Mouse (Mus musculus) megakaryocyte, embryonic 14.5 days (primary cell): ENCODE measurements around the gene Plppr3. TPM values are rescaled to one million over a fixed set of nuclear protein-coding genes. Genes with fewer than 3 reads are reported as not detected.

ENCODE experiments used
- H3K27me3 ChIP-seq: replicated peaks from 2 replicates; pipeline ENCODE3; 2012; ENCODE audit warnings: inconsistent platforms
- H3K36me3 ChIP-seq: replicated peaks from 2 replicates; pipeline ENCODE3; 2012; ENCODE audit warnings: low read length, inconsistent platforms, mixed read lengths
- H3K4me1 ChIP-seq: 2 replicates; pipeline ENCODE4 v1.6.1; 2012; ENCODE audit warnings: inconsistent platforms
- H3K4me3 ChIP-seq: replicated peaks from 2 replicates; pipeline ENCODE3; 2012; ENCODE audit warnings: moderate library complexity, mild to moderate bottlenecking, inconsistent platforms
- H3K9me3 ChIP-seq: 2 replicates; pipeline ENCODE4 v1.6.1; 2012; ENCODE audit warnings: inconsistent platforms
- FLI1 ChIP-seq: IDR thresholded peaks from 2 replicates; pipeline ENCODE4 v1.6.1; 2012; ENCODE audit warnings: low read length, inconsistent platforms, mixed read lengths
- GATA1 ChIP-seq: IDR thresholded peaks from 3 replicates; pipeline ENCODE4 v1.6.1; 2012; ENCODE audit warnings: mixed read lengths, low read length, inconsistent platforms, borderline replicate concordance
- polyA plus RNA-seq: library from polyadenylated mRNA; stranded (reverse); fragments of >175 nt; gene quantifications from 2 replicates; pipeline ENCODE4 v1.2.3, GENCODE M21; 2012; ENCODE audit warnings: low replicate concordance; ENCODE audit not compliant: insufficient read depth

Plppr3 gene
- polyA plus RNA-seq, 1 experiment = 16.9 TPM

- TF ChIP-seq GATA1 (no peak), FLI1 (no peak)
- peaks cover 33% of the 10 kb centered on the region for H3K27me3 ChIP-seq
Measured at GRCm38 (mm10) chr10:79871845-79872244, 2.6 kb downstream of the Plppr3 start.

GRCm38 (mm10) chr10:79866601-79867000 lies 7.8 kb downstream of the Plppr3 start:
- TF ChIP-seq GATA1 = no peak
- no peak for TF ChIP-seq FLI1
- peak overlapping the region; percentile 10 for H3K4me3 ChIP-seq
- peaks cover 42% of the 10 kb centered on the region for H3K36me3 ChIP-seq
- H3K27me3 ChIP-seq = peaks cover 3% of the 10 kb centered on the region
- peaks cover 46% of the 10 kb centered on the region for H3K4me1 ChIP-seq
- H3K9me3 ChIP-seq = 0 out of 2 replicates have a peak, but pooled peaks cover 3% of the 10 kb centered on the region

More at GRCm38 (mm10) chr10:79871845-79872244, 2.6 kb downstream of the Plppr3 start:
- H3K4me3 ChIP-seq = peak overlapping the region; percentile 2
- 0 out of 2 replicates have a peak, but pooled peaks cover 3% of the 10 kb centered on the region for H3K9me3 ChIP-seq
- H3K4me1 ChIP-seq = peaks cover 42% of the 10 kb centered on the region
- no peaks in the 10 kb centered on the region for H3K36me3 ChIP-seq

- peaks cover 49% of the 10 kb centered on the region for H3K36me3 ChIP-seq
- TF ChIP-seq FLI1 (no peak), GATA1 (no peak)
Measured at GRCm38 (mm10) chr10:79865801-79866295, 8.6 kb downstream of the Plppr3 start.

GRCm38 (mm10) chr10:79865189-79865601 lies 9.2 kb downstream of the Plppr3 start:
- Histone ChIP-seq H3K36me3 (peaks cover 56% of the 10 kb centered on the region), H3K27me3 (peaks cover 3% of the 10 kb centered on the region), H3K4me1 (peaks cover 60% of the 10 kb centered on the region), H3K9me3 (no peaks in the 10 kb centered on the region), H3K4me3 (peak overlapping the region; percentile 67)
- TF ChIP-seq GATA1 (no peak), FLI1 (no peak)

More at GRCm38 (mm10) chr10:79865801-79866295, 8.6 kb downstream of the Plppr3 start:
- Histone ChIP-seq H3K4me3 (peak overlapping the region; percentile 21), H3K9me3 (no peaks in the 10 kb centered on the region), H3K27me3 (peaks cover 3% of the 10 kb centered on the region), H3K4me1 (peaks cover 53% of the 10 kb centered on the region)

GRCm38 (mm10) chr10:79864351-79865188 lies 9.9 kb downstream of the Plppr3 start:
- peaks cover 3% of the 10 kb centered on the region for H3K27me3 ChIP-seq
- H3K9me3 ChIP-seq = no peaks in the 10 kb centered on the region
- TF ChIP-seq GATA1 (no peak), FLI1 (no peak)
- H3K4me3 ChIP-seq = peak overlapping the region; percentile 67
- H3K4me1 ChIP-seq = peaks cover 66% of the 10 kb centered on the region
- H3K36me3 ChIP-seq = peaks cover 62% of the 10 kb centered on the region

- Histone ChIP-seq H3K4me3 (no peak overlapping the region), H3K27me3 (no peaks in the 10 kb centered on the region), H3K36me3 (peaks cover 79% of the 10 kb centered on the region), H3K4me1 (peaks cover 79% of the 10 kb centered on the region), H3K9me3 (no peaks in the 10 kb centered on the region)
- TF ChIP-seq FLI1 = no peak
- TF ChIP-seq GATA1 = no peak
Measured at GRCm38 (mm10) chr10:79862925-79863324, 11.5 kb downstream of the Plppr3 start.

GRCm38 (mm10) chr10:79862049-79862788 lies 12.2 kb downstream of the Plppr3 start:
- H3K4me3 ChIP-seq = no peak overlapping the region
- no peaks in the 10 kb centered on the region for H3K27me3 ChIP-seq
- H3K4me1 ChIP-seq = peaks cover 84% of the 10 kb centered on the region
- TF ChIP-seq GATA1 (no peak), FLI1 (no peak)
- peaks cover 86% of the 10 kb centered on the region for H3K36me3 ChIP-seq
- no peaks in the 10 kb centered on the region for H3K9me3 ChIP-seq

GRCm38 (mm10) chr10:79861230-79862048 lies 13.0 kb downstream of the Plppr3 start:
- peaks cover 92% of the 10 kb centered on the region for H3K36me3 ChIP-seq
- peak overlapping the region; percentile 9 for H3K4me3 ChIP-seq
- H3K27me3 ChIP-seq = no peaks in the 10 kb centered on the region
- TF ChIP-seq GATA1 (no peak), FLI1 (no peak)
- no peaks in the 10 kb centered on the region for H3K9me3 ChIP-seq
- peaks cover 84% of the 10 kb centered on the region for H3K4me1 ChIP-seq
